In genomic region chr2:72159281-72159680, GRCm38 (mm10) we compare ENCODE assay signal across 14 mouse cellular contexts.
"Had no signal": no experiment of that assay in that cellular context is flagged by ENCODE, and none has a peak within 500 bp of the region (broad histone marks: within the 10 kb centered on the region; RNA-seq: fewer than 3 reads in every experiment).

No protein-coding gene starts in this region.

- H3K27me3 ChIP-seq: limb, embryonic 12.5 days; neural tube, embryonic 12.5 days; stomach, embryonic 15.5 days had no signal

- H3K27ac ChIP-seq: limb, embryonic 12.5 days; liver, embryonic 14.5 days; midbrain, embryonic 10.5 days; neural tube, embryonic 12.5 days; stomach, embryonic 15.5 days had no signal

- H3K9me3 ChIP-seq: limb, embryonic 12.5 days; midbrain, embryonic 10.5 days; neural tube, embryonic 12.5 days; stomach, embryonic 15.5 days had no signal

- ATAC-seq: intestine, embryonic 16.5 days; lung, postnatal 0 days had no signal

- H3K4me3 ChIP-seq: limb, embryonic 12.5 days; midbrain, embryonic 10.5 days; myocyte; neural tube, embryonic 12.5 days; stomach, embryonic 15.5 days had no signal

- DNase-seq: kidney, adult 2 months; kidney, postnatal 25 days; liver; lung, adult 2 months; lung, postnatal 4 days; right cerebral cortex, postnatal 14 days had no signal

- H3K36me3 ChIP-seq: limb, embryonic 12.5 days; midbrain, embryonic 10.5 days; neural tube, embryonic 12.5 days; stomach, embryonic 15.5 days had no signal

- H3K9ac ChIP-seq: limb, embryonic 12.5 days; liver, embryonic 14.5 days; neural tube, embryonic 12.5 days; stomach, embryonic 15.5 days had no signal

- H3K4me2 ChIP-seq: limb, embryonic 12.5 days; neural tube, embryonic 12.5 days; stomach, embryonic 15.5 days had no signal
